Mouse (Mus musculus): Measurements from ENCODE around the gene Donson.

- TF ChIP-seq CTCF (IDR thresholded peaks at IDR 0.05; ENCODE audit: low read depth) (peak; percentile 47), EP300 (optimal IDR thresholded peaks at IDR 0.05) (no peak)
These were observed 42.5 kb downstream of the Donson start for GRCm38 (mm10) chr16:91645995-91646602.

All from stomach, postnatal 0 days (tissue).